Mouse (Mus musculus): Measurements from ENCODE around the gene Ugt1a10.
"Not testable (repeated sequence)": the region's sequence is repeated elsewhere in the genome, so short reads cannot be mapped to it uniquely, and the experiment has no call there.

The Ugt1a10 gene

GRCm38 (mm10) chr1:88055088-88055487, at the start of gene Ugt1a10:
TSS of gene Ugt1a10 (plus strand) at chr1:88055388.
- DNase-seq = no peak

GRCm38 (mm10) chr1:88007692-88008210, 47.4 kb upstream of the Ugt1a10 start:
- no peak for DNase-seq

GRCm38 (mm10) chr1:88008211-88008697, 46.9 kb upstream of the Ugt1a10 start, which contains the start of gene Usp40:
TSS of gene Usp40 (minus strand) at chr1:88008551.
- peak; percentile 77 for DNase-seq

- no peak for DNase-seq
These were observed 46.5 kb upstream of the Ugt1a10 start for GRCm38 (mm10) chr1:88008735-88009134.

- DNase-seq = no peak
These were observed 45.7 kb upstream of the Ugt1a10 start for GRCm38 (mm10) chr1:88009521-88009920.

GRCm38 (mm10) chr1:88013726-88014125, 41.5 kb upstream of the Ugt1a10 start:
- no peak for DNase-seq

GRCm38 (mm10) chr1:88014194-88014593, 41.0 kb upstream of the Ugt1a10 start:
- no peak for DNase-seq

GRCm38 (mm10) chr1:88014671-88015070, 40.5 kb upstream of the Ugt1a10 start:
- DNase-seq = no peak

GRCm38 (mm10) chr1:88015371-88015770, 39.8 kb upstream of the Ugt1a10 start:
- DNase-seq = no peak

GRCm38 (mm10) chr1:88025244-88025643, 29.9 kb upstream of the Ugt1a10 start:
- not testable (repeated sequence) for DNase-seq

- not testable (repeated sequence) for DNase-seq
These were observed 12.1 kb upstream of the Ugt1a10 start for GRCm38 (mm10) chr1:88043044-88043443.

- DNase-seq = not testable (repeated sequence)
These were observed 10.3 kb upstream of the Ugt1a10 start for GRCm38 (mm10) chr1:88044832-88045437.

GRCm38 (mm10) chr1:88047408-88047807, 7.8 kb upstream of the Ugt1a10 start:
- not testable (repeated sequence) for DNase-seq

- not testable (repeated sequence) for DNase-seq
These were observed 11.4 kb downstream of the Ugt1a10 start for GRCm38 (mm10) chr1:88066472-88067102.

- no peak for DNase-seq
These were observed 15.3 kb downstream of the Ugt1a10 start, which contains the start of gene Ugt1a9 for GRCm38 (mm10) chr1:88070495-88070894. TSS of gene Ugt1a9 (plus strand) at chr1:88070800.

- no peak for DNase-seq
These were observed 15.7 kb downstream of the Ugt1a10 start for GRCm38 (mm10) chr1:88070902-88071301.

GRCm38 (mm10) chr1:88074471-88074870, 19.3 kb downstream of the Ugt1a10 start:
- DNase-seq = no peak

- DNase-seq = no peak
These were observed 21.9 kb downstream of the Ugt1a10 start for GRCm38 (mm10) chr1:88077128-88077527.

- no peak for DNase-seq
These were observed 26.5 kb downstream of the Ugt1a10 start for GRCm38 (mm10) chr1:88081670-88082069.

GRCm38 (mm10) chr1:88086125-88086524, 30.9 kb downstream of the Ugt1a10 start:
- no peak for DNase-seq

- DNase-seq = no peak
These were observed 32.3 kb downstream of the Ugt1a10 start, which contains the start of gene Ugt1a8 for GRCm38 (mm10) chr1:88087513-88087912. TSS of gene Ugt1a8 (plus strand) at chr1:88087813.

GRCm38 (mm10) chr1:88092341-88092740, 37.2 kb downstream of the Ugt1a10 start:
- DNase-seq = no peak

GRCm38 (mm10) chr1:88094270-88094676, 39.1 kb downstream of the Ugt1a10 start:
- DNase-seq = not testable (repeated sequence)

- no peak for DNase-seq
These were observed 39.8 kb downstream of the Ugt1a10 start, which contains the start of gene Ugt1a7c for GRCm38 (mm10) chr1:88094941-88095492. TSS of gene Ugt1a7c (plus strand) at chr1:88095062.
